Mouse (Mus musculus) hindbrain, embryonic 12.5 days (tissue): ENCODE measurements around the gene Ring1. TPM values are rescaled to one million over a fixed set of nuclear protein-coding genes. Genes with fewer than 3 reads are reported as not detected.
A peak's percentile ranks its signal among the peaks of the same experiment; 100 is the strongest.

Source experiments
- ATAC-seq: fragments of 200-750 bp; cut with Nextera tagmentation; 2 replicates; pipeline ENCODE4 v1.8.0; 2017; ENCODE audit warnings: moderate TSS enrichment; ENCODE audit not compliant: low FRiP score
- H3K27ac ChIP-seq: fragments of 300-500 bp; sonication (generic); 2 replicates; pipeline ENCODE4 v1.5.1; 2016; ENCODE audit warnings: mild to moderate bottlenecking
- H3K27me3 ChIP-seq: fragments of 300-500 bp; sonication (generic); 2 replicates; pipeline ENCODE4 v1.6.1; 2016; ENCODE audit warnings: mild to moderate bottlenecking
- H3K36me3 ChIP-seq: fragments of 300-500 bp; sonication (generic); 2 replicates; pipeline ENCODE4 v1.6.1; 2016; ENCODE audit warnings: mild to moderate bottlenecking
- H3K4me1 ChIP-seq: fragments of 300-500 bp; sonication (generic); 2 replicates; pipeline ENCODE4 v1.6.1; 2016
- H3K4me2 ChIP-seq: fragments of 300-500 bp; sonication (generic); replicated peaks from 2 replicates; pipeline ENCODE4 v1.6.1; 2016; ENCODE audit warnings: mild to moderate bottlenecking
- H3K4me3 ChIP-seq: fragments of 300-500 bp; sonication (generic); 2 replicates; pipeline ENCODE4 v1.5.1; 2016; ENCODE audit warnings: mild to moderate bottlenecking
- H3K9ac ChIP-seq: fragments of 300-500 bp; sonication (generic); 2 replicates; pipeline ENCODE4 v1.6.1; 2016; ENCODE audit warnings: mild to moderate bottlenecking, moderate library complexity
- H3K9me3 ChIP-seq: fragments of 300-500 bp; sonication (generic); replicated peaks from 2 replicates; pipeline ENCODE4 v1.6.1; 2016; ENCODE audit warnings: mild to moderate bottlenecking
- WGBS: fragments of 180-500 bp; shearing (Covaris S2); methylation state at CpG from one replicate; pipeline ENCODE4 v1.1.7; 2016; 5-methylcytosine and 5-hydroxymethylcytosine counted together
- polyA plus RNA-seq: library from polyadenylated mRNA; unstranded; fragments of >200 nt; fragmentation: Nextera tagmentation; extraction: Ambion mirVana; gene quantifications from 2 replicates; pipeline ENCODE4 v1.2.1, GENCODE M21; 2016

The Ring1 gene
- polyA plus RNA-seq, 1 experiment from 2014 or later: 28.2 TPM

- peaks cover 68% of the 10 kb centered on the region for H3K4me1 ChIP-seq
- H3K4me2 ChIP-seq: peak overlapping the region; percentile 89
- peak overlapping the region; percentile 97 for H3K27ac ChIP-seq
- H3K9ac ChIP-seq: peak overlapping the region; percentile 83
- no peak for ATAC-seq
- no peaks in the 10 kb centered on the region for H3K27me3 ChIP-seq
- peak overlapping the region; percentile 77 for H3K4me3 ChIP-seq
- H3K9me3 ChIP-seq: no peaks in the 10 kb centered on the region
- whole genome bisulfite sequencing: 3% methylated on average over 36 of the region's 36 CpGs
- H3K36me3 ChIP-seq: peaks cover 29% of the 10 kb centered on the region
Measured at GRCm38 (mm10) chr17:34026917-34027655, 2.6 kb upstream of the Ring1 start.

GRCm38 (mm10) chr17:34026221-34026620 is 1.7 kb upstream of the Ring1 start:
- Histone ChIP-seq H3K4me3 (peak overlapping the region; percentile 77), H3K9me3 (no peaks in the 10 kb centered on the region), H3K27me3 (no peaks in the 10 kb centered on the region), H3K9ac (peak overlapping the region; percentile 88), H3K27ac (peak overlapping the region; percentile 97), H3K4me2 (peak overlapping the region; percentile 89), H3K4me1 (peaks cover 68% of the 10 kb centered on the region), H3K36me3 (peaks cover 37% of the 10 kb centered on the region)
- WGBS: 24% methylated on average over 2 of the region's 2 CpGs
- no peak for ATAC-seq

- Histone ChIP-seq H3K36me3 (peaks cover 42% of the 10 kb centered on the region), H3K4me1 (peaks cover 67% of the 10 kb centered on the region), H3K27ac (peak overlapping the region; percentile 97), H3K4me2 (peak overlapping the region; percentile 89), H3K9ac (peak overlapping the region; percentile 88), H3K9me3 (peaks cover 3% of the 10 kb centered on the region; the same call in 1 of the 2 replicates), H3K4me3 (peak overlapping the region; percentile 77), H3K27me3 (no peaks in the 10 kb centered on the region)
- ATAC-seq: peak; percentile 51
- 4% methylated on average over 7 of the region's 7 CpGs for WGBS
Measured at GRCm38 (mm10) chr17:34025756-34026151, 1.3 kb upstream of the Ring1 start.

GRCm38 (mm10) chr17:34024861-34025755 is 628 bp upstream of the Ring1 start:
- ATAC-seq: peak; percentile 33
- Histone ChIP-seq H3K4me1 (peaks cover 61% of the 10 kb centered on the region), H3K27ac (peak overlapping the region; percentile 97), H3K9ac (peak overlapping the region; percentile 88), H3K4me3 (peak overlapping the region; percentile 77), H3K36me3 (peaks cover 49% of the 10 kb centered on the region), H3K9me3 (peaks cover 6% of the 10 kb centered on the region; the same call in 1 of the 2 replicates), H3K27me3 (no peaks in the 10 kb centered on the region), H3K4me2 (peak overlapping the region; percentile 89)
- WGBS: under 1% methylated on average over 57 of the region's 57 CpGs

GRCm38 (mm10) chr17:34023678-34024077 is 802 bp downstream of the Ring1 start:
- Histone ChIP-seq H3K27me3 (no peaks in the 10 kb centered on the region), H3K4me1 (peaks cover 47% of the 10 kb centered on the region), H3K4me3 (peak overlapping the region; percentile 77), H3K27ac (peak overlapping the region; percentile 97), H3K4me2 (peak overlapping the region; percentile 89), H3K9me3 (peaks cover 14% of the 10 kb centered on the region; the same call in 1 of the 2 replicates), H3K36me3 (peaks cover 37% of the 10 kb centered on the region), H3K9ac (peak overlapping the region; percentile 88)
- no peak for ATAC-seq
- WGBS: 64% methylated on average over 9 of the region's 9 CpGs

GRCm38 (mm10) chr17:34022987-34023386 is 1.5 kb downstream of the Ring1 start:
- Histone ChIP-seq H3K4me3 (no peak overlapping the region), H3K4me1 (peaks cover 40% of the 10 kb centered on the region), H3K9ac (no peak overlapping the region), H3K36me3 (peaks cover 34% of the 10 kb centered on the region), H3K27ac (no peak overlapping the region), H3K27me3 (no peaks in the 10 kb centered on the region), H3K9me3 (peaks cover 14% of the 10 kb centered on the region; the same call in 1 of the 2 replicates), H3K4me2 (no peak overlapping the region)
- ATAC-seq: no peak
- 98% methylated on average over 20 of the region's 20 CpGs for WGBS

- Histone ChIP-seq H3K9me3 (peaks cover 14% of the 10 kb centered on the region; the same call in 1 of the 2 replicates), H3K36me3 (peaks cover 34% of the 10 kb centered on the region), H3K4me3 (no peak overlapping the region), H3K4me2 (no peak overlapping the region), H3K9ac (no peak overlapping the region), H3K27ac (no peak overlapping the region), H3K4me1 (peaks cover 37% of the 10 kb centered on the region), H3K27me3 (no peaks in the 10 kb centered on the region)
- WGBS: 92% methylated on average over 14 of the region's 14 CpGs
- no peak for ATAC-seq
Measured at GRCm38 (mm10) chr17:34022414-34022783, 2.1 kb downstream of the Ring1 start.

GRCm38 (mm10) chr17:34021539-34022413 is 2.7 kb downstream of the Ring1 start:
- Histone ChIP-seq H3K27ac (no peak overlapping the region), H3K27me3 (no peaks in the 10 kb centered on the region), H3K4me3 (no peak overlapping the region), H3K9ac (no peak overlapping the region), H3K4me2 (no peak overlapping the region), H3K9me3 (peaks cover 14% of the 10 kb centered on the region; the same call in 1 of the 2 replicates), H3K36me3 (peaks cover 34% of the 10 kb centered on the region), H3K4me1 (peaks cover 30% of the 10 kb centered on the region)
- 95% methylated on average over 22 of the region's 23 CpGs for WGBS
- no peak for ATAC-seq

GRCm38 (mm10) chr17:34013436-34013835 is 11.0 kb downstream of the Ring1 start:
- 91% methylated on average over 8 of the region's 8 CpGs for WGBS
- Histone ChIP-seq H3K9ac (no peak overlapping the region), H3K27ac (no peak overlapping the region), H3K4me3 (no peak overlapping the region), H3K27me3 (no peaks in the 10 kb centered on the region), H3K4me2 (no peak overlapping the region), H3K36me3 (0 out of 2 replicates have a peak, but pooled peaks cover 6% of the 10 kb centered on the region), H3K9me3 (no peaks in the 10 kb centered on the region), H3K4me1 (no peaks in the 10 kb centered on the region)
- ATAC-seq: no peak

- Histone ChIP-seq H3K27ac (no peak overlapping the region), H3K36me3 (0 out of 2 replicates have a peak, but pooled peaks cover 3% of the 10 kb centered on the region), H3K27me3 (no peaks in the 10 kb centered on the region), H3K4me3 (no peak overlapping the region), H3K4me1 (no peaks in the 10 kb centered on the region), H3K9me3 (no peaks in the 10 kb centered on the region; the same call in 1 of the 2 replicates), H3K4me2 (no peak overlapping the region), H3K9ac (no peak overlapping the region)
- WGBS: 66% methylated on average over 5 of the region's 5 CpGs
- ATAC-seq: no peak
Measured at GRCm38 (mm10) chr17:34010156-34010555, 14.3 kb downstream of the Ring1 start.

- Histone ChIP-seq H3K4me1 (no peaks in the 10 kb centered on the region), H3K27ac (no peak overlapping the region), H3K9me3 (no peaks in the 10 kb centered on the region; the same call in 1 of the 2 replicates), H3K27me3 (peaks cover 9% of the 10 kb centered on the region), H3K36me3 (no peaks in the 10 kb centered on the region), H3K4me3 (no peak overlapping the region), H3K9ac (no peak overlapping the region), H3K4me2 (no peak overlapping the region)
- no peak for ATAC-seq
- WGBS: 44% methylated on average over 2 of the region's 2 CpGs
Measured at GRCm38 (mm10) chr17:34006570-34006969, 17.9 kb downstream of the Ring1 start.
